Mouse (Mus musculus) forebrain, postnatal 0 days (tissue): ENCODE results near the gene Cdrt4. TPM values are rescaled to one million over a fixed set of nuclear protein-coding genes. Genes with fewer than 3 reads are reported as not detected.

Experiments
- ATAC-seq: fragments of 200-750 bp; cut with Nextera tagmentation; 2 replicates; pipeline ENCODE4 v1.8.0; 2017; ENCODE audit warnings: mild to moderate bottlenecking, moderate library complexity
- DNase-seq: peaks from one replicate; pipeline ENCODE4 v3.0.0-alpha.2; 2015
- H3K27ac ChIP-seq: fragments of 300-500 bp; sonication (generic); 2 replicates; pipeline ENCODE4 v1.5.1; 2014; ENCODE audit warnings: low read depth, mild to moderate bottlenecking, antibody characterized with exemption, low read length, moderate library complexity, mixed read lengths
- H3K27me3 ChIP-seq: fragments of 300-500 bp; sonication (generic); 2 replicates; pipeline ENCODE4 v1.6.1; 2014; ENCODE audit warnings: mild to moderate bottlenecking, low read length, mixed read lengths; ENCODE audit not compliant: insufficient read depth
- H3K36me3 ChIP-seq: fragments of 300-500 bp; sonication (generic); 2 replicates; pipeline ENCODE4 v1.6.1; 2014; ENCODE audit warnings: mild to moderate bottlenecking, moderate library complexity; ENCODE audit not compliant: insufficient read depth
- H3K4me1 ChIP-seq: fragments of 300-500 bp; sonication (generic); 2 replicates; pipeline ENCODE4 v1.6.1; 2014; ENCODE audit warnings: antibody characterized with exemption; ENCODE audit not compliant: insufficient read depth
- H3K4me2 ChIP-seq: fragments of 300-500 bp; sonication (generic); 2 replicates; pipeline ENCODE4 v1.6.1; 2014; ENCODE audit warnings: low read depth, mild to moderate bottlenecking, moderate library complexity
- H3K4me3 ChIP-seq: fragments of 300-500 bp; sonication (generic); 2 replicates; pipeline ENCODE4 v1.5.1; 2014; ENCODE audit warnings: low read depth, low read length, mixed read lengths
- H3K9ac ChIP-seq: fragments of 300-500 bp; sonication (generic); 2 replicates; pipeline ENCODE4 v1.6.1; 2014; ENCODE audit warnings: mild to moderate bottlenecking
- H3K9me3 ChIP-seq: fragments of 300-500 bp; sonication (generic); 2 replicates; pipeline ENCODE4 v1.6.1; 2016; ENCODE audit warnings: low read length
- CTCF ChIP-seq: sonication (generic); IDR thresholded peaks from 2 replicates; pipeline ENCODE4 v1.5.1; 2016; ENCODE audit warnings: antibody characterized with exemption, control low read depth, low read depth
- WGBS: fragments of 180-500 bp; shearing (Covaris S2); extraction: QIAGEN DNeasy Blood & Tissue Kit; methylation state at CpG from one replicate; pipeline ENCODE4 v1.1.7; 2014; 5-methylcytosine and 5-hydroxymethylcytosine counted together
- polyA plus RNA-seq: library from polyadenylated mRNA; unstranded; fragments of >200 nt; fragmentation: Nextera tagmentation; extraction: Ambion mirVana; gene quantifications from 2 replicates; pipeline ENCODE4 v1.2.1, GENCODE M21; 2015
- total RNA-seq: library from RNA; depleted of rRNA; stranded (reverse); fragments of >200 nt; gene quantifications from 2 replicates; pipeline ENCODE4 v1.2.3, GENCODE M21; 2014

Cdrt4 gene
- total and polyA plus RNA-seq, 2 experiments from 2014 or later = not detected

DNA sequence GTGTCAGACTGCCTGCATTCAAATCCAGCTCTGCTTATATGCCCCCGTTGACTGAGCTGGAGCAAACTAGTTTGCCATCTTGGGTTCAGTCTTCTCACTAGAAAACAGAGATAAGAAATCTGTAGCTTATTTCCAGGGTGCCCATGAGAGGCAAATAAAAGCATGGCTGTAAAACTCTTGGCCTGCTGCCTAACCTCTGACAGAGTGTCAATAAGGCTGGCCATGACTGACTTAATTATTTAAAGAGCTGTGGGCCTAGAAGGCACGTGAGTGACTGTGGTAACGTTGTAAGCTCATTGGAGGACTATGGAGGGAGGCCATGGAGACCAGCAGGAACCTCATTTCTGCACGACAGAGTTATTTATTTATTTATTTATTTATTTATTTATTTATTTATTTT, 5.5 kb upstream of the Cdrt4 start:
- Histone ChIP-seq H3K9me3 (no peaks in the 10 kb centered on the region), H3K27ac (no peak overlapping the region), H3K27me3 (no peaks in the 10 kb centered on the region), H3K4me1 (no peaks in the 10 kb centered on the region), H3K36me3 (no peaks in the 10 kb centered on the region), H3K4me3 (no peak overlapping the region), H3K4me2 (no peak overlapping the region), H3K9ac (no peak overlapping the region)
- no peak for TF ChIP-seq CTCF
- no peak for ATAC-seq
- WGBS = 57% methylated on average over 4 of the region's 4 CpGs
- DNase-seq = no peak

DNA sequence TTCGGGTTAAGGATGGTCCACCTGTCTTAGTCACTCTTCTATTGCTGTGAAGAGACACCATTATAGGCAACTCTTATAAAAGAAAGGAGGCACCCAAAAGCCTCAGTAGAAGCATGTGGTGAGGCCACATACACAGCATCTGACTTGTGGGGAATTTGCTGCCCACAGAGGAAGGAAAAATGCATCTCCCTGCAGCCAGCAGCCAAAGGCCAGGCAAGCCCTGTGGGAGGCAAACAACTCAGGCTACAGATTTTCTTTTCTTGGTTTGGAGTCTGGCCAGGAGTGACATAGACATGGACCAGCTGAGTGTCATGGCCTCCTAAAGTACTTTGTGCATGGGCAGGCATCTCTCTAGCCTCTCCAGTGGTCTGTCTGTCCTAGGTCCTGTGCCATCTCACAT, 1.4 kb upstream of the Cdrt4 start:
- 92% methylated on average over 1 of the region's 1 CpGs for WGBS
- ATAC-seq = no peak
- H3K27me3 ChIP-seq = no peaks in the 10 kb centered on the region

DNA sequence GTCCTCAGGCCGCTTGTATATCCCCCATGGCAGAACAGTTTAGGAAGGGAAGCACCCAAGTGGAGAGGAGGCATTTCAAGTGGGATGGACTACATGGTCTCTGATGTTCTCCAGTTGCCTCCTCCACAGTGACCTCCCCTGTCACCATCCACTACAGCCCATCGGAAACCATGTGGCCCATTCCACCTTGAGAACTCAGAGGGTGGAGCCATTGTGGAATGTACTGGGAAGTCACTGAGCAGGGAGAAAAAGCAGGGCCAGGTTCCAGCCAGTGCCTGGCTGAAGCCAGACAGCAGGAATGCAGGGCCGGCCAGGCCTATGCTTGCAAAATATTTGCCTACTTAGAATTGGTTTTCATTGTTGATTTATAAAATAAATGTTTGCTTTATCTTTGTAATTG, 3.8 kb downstream of the Cdrt4 start:
- Histone ChIP-seq H3K9me3 (no peaks in the 10 kb centered on the region), H3K36me3 (no peaks in the 10 kb centered on the region), H3K27ac (no peak overlapping the region), H3K9ac (no peak overlapping the region), H3K27me3 (no peaks in the 10 kb centered on the region), H3K4me1 (no peaks in the 10 kb centered on the region), H3K4me3 (no peak overlapping the region), H3K4me2 (no peak overlapping the region)
- DNase-seq (no peak), ATAC-seq (no peak)
- TF ChIP-seq CTCF = no peak
- WGBS = 97% methylated on average over 3 of the region's 3 CpGs

More for the DNA sequence above, 1.4 kb upstream of the Cdrt4 start:
- Histone ChIP-seq H3K9me3 (no peaks in the 10 kb centered on the region), H3K4me1 (no peaks in the 10 kb centered on the region), H3K36me3 (no peaks in the 10 kb centered on the region), H3K4me2 (no peak overlapping the region), H3K9ac (no peak overlapping the region), H3K4me3 (no peak overlapping the region), H3K27ac (no peak overlapping the region)
- DNase-seq = no peak
- no peak for TF ChIP-seq CTCF

DNA sequence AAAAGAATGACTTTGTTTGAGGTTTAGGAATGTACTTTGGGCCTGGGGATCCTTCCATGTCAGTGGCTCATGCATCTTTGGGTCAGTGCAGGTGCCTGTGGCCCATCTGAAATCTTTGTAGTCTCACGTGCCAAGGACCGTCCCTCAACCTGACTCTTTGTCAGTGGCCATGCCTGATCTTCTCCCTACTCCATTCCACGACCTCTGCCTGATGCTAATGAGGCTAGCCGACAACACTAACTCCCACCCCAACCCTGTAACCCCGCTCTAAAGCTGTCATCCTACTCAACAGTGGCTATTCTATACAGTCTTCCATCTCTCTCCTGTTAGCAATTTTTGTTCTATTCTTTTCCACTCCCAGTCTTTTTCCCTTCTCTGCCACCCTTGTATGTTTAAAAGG, 4.2 kb downstream of the Cdrt4 start:
- no peak overlapping the region for H3K4me3 ChIP-seq
- TF ChIP-seq CTCF = no peak
- H3K36me3 ChIP-seq = no peaks in the 10 kb centered on the region
- no peaks in the 10 kb centered on the region for H3K27me3 ChIP-seq
- 80% methylated on average over 5 of the region's 5 CpGs for WGBS
- no peak for ATAC-seq
- no peaks in the 10 kb centered on the region for H3K9me3 ChIP-seq
- H3K27ac ChIP-seq = no peak overlapping the region
- H3K4me1 ChIP-seq = no peaks in the 10 kb centered on the region
- H3K4me2 ChIP-seq = no peak overlapping the region
- DNase-seq = no peak
- no peak overlapping the region for H3K9ac ChIP-seq

DNA sequence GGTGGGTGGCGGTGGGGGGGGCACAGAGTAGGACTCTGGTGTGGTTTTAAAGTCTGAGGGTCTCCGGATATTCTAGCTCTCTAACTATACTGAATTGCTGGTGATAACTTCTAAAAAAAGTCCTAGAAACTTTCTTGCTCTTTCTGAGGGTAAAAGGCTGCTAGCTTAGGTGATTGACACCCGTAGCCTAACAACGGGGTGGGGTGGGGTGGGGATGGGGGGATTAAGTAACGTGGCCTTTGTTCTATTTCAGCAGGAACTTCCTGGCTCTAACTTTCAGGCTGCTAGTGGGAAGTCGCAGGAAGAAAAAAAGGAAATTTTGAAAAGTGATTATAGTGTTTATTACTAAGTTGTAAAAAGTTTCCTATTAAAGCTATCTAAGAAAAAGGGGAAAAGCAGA, 4.8 kb downstream of the Cdrt4 start:
- WGBS = 50% methylated on average over 6 of the region's 6 CpGs
- Histone ChIP-seq H3K9me3 (no peaks in the 10 kb centered on the region), H3K4me3 (no peak overlapping the region), H3K9ac (no peak overlapping the region), H3K4me1 (no peaks in the 10 kb centered on the region), H3K4me2 (no peak overlapping the region), H3K36me3 (no peaks in the 10 kb centered on the region), H3K27ac (no peak overlapping the region), H3K27me3 (no peaks in the 10 kb centered on the region)
- no peak for ATAC-seq
- DNase-seq = no peak
- no peak for TF ChIP-seq CTCF

DNA sequence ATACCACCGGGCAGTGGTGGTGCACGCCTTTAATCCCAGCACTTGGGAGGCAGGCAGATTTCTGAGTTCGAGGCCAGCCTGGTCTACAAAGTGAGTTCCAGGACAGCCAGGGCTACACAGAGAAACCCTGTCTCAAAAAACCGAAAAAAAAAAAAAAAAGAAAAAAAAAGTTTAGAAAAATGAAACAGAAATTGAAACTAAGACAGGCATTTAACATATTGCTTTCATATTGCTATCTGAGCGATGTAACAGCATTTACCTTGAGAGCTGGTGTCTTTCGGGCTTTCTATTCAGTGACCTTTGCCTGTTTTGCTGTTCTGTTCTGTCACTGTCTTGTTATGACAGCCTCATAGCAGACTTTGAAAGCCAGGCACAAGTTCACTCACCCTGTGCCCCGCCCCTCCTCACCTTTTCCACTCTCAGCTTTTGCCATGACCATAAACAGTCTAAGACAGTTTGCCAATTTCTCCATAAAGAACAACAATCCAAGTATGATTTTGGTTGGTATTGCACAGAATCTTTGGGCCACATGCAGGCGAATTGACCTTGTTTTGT, 6.7 kb downstream of the Cdrt4 start:
- DNase-seq (no peak), ATAC-seq (no peak)
- Histone ChIP-seq H3K27ac (no peak overlapping the region), H3K4me2 (no peak overlapping the region), H3K9me3 (no peaks in the 10 kb centered on the region), H3K36me3 (no peaks in the 10 kb centered on the region), H3K4me1 (no peaks in the 10 kb centered on the region), H3K9ac (no peak overlapping the region), H3K4me3 (no peak overlapping the region), H3K27me3 (no peaks in the 10 kb centered on the region)
- 90% methylated on average over 8 of the region's 8 CpGs for whole genome bisulfite sequencing
- TF ChIP-seq CTCF = no peak

DNA sequence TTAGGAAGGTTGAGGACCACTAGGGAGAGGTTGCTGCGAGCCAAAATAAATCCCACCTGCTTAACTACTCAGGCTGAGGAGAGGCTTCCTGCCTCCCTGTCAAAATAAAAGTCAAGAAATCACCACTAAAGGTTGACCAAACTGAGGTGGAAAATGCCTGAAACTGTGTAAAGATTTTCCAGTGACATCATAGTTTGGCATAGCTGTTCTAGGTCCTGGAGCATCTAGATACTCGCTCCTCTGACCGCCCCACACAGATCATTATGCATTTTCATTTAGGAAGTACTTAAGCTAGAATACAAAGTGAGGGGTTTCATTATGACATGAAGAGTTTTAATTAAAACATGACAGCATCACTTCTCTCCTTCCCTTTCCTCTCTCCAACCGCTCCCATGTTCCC, 12.3 kb downstream of the Cdrt4 start:
- Histone ChIP-seq H3K4me3 (no peak overlapping the region), H3K9ac (no peak overlapping the region), H3K27ac (no peak overlapping the region), H3K4me1 (peaks cover 8% of the 10 kb centered on the region), H3K27me3 (no peaks in the 10 kb centered on the region), H3K4me2 (no peak overlapping the region), H3K36me3 (no peaks in the 10 kb centered on the region), H3K9me3 (no peaks in the 10 kb centered on the region)
- TF ChIP-seq CTCF = no peak
- no peak for DNase-seq
- ATAC-seq = no peak
- 79% methylated on average over 4 of the region's 4 CpGs for WGBS

DNA sequence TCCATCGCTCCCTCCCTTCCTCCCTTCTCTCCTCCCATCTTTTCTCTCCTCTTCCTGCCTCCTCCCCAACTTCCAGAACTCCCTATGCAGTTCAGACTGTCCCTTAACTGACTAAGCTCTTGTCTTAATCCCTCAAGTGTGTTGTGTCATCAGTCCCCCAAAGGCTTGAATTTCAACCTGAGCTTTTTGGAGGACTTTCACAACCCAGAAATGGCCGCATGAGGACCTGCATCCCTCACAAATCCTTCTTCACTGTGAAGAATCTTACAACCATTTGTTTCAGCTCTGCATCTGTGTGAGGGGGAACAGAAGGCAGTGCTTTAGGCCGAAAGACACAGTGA, 15.4 kb downstream of the Cdrt4 start:
- Histone ChIP-seq H3K4me1 (peaks cover 8% of the 10 kb centered on the region), H3K27me3 (no peaks in the 10 kb centered on the region), H3K9ac (peak overlapping the region; percentile 37; the same call in 1 of the 2 replicates), H3K36me3 (no peaks in the 10 kb centered on the region), H3K9me3 (no peaks in the 10 kb centered on the region), H3K4me2 (peak overlapping the region; percentile 35; the same call in 1 of the 2 replicates), H3K27ac (peak overlapping the region; percentile 72), H3K4me3 (no peak overlapping the region)
- WGBS = 33% methylated on average over 3 of the region's 3 CpGs
- no peak for ATAC-seq
- TF ChIP-seq CTCF = no peak
- DNase-seq = no peak
